Mouse (Mus musculus) frontal cortex, adult 2 months (tissue): Measurements from ENCODE around the gene Epha5. TPM values are rescaled to one million over a fixed set of nuclear protein-coding genes. Genes with fewer than 3 reads are reported as not detected.

Experiments
- DNase-seq, 2 experiments: peaks; one replicate each; pipeline ENCODE4 v3.0.0; 2022; ENCODE audit warnings: low spot score in 1 of 2; ENCODE audit errors: extremely low spot score in 1 of 2
- polyA plus RNA-seq: library from polyadenylated mRNA; depleted of rRNA; stranded (reverse); fragments of >200 nt; gene quantifications from 2 replicates; pipeline ENCODE4 v1.2.3, GENCODE M21; 2012

Gene Epha5
- polyA plus RNA-seq, 1 experiment: 67.7 TPM

GRCm38 (mm10) chr5:84317839-84318238, 99.3 kb downstream of the Epha5 start:
- peak in 1 of 2 experiments; percentile 44 for DNase-seq

DNA sequence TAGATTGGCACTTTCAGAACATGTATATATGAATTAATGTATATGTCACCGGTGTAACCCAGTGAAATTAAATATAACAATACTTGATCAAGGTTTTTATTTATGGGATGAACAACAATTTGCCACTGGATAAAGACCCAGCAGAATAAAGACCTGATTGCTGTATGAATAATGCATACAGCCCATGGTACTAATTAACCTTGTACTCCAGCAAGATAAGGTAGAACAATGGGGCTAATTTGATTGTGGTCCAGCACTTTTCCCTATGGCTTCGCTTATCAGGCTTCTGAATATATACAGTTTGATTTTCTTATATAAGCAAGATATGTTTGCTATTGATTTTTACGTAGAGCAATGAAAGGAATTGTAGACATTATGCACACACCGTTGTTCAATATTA, 103.6 kb downstream of the Epha5 start:
- DNase-seq: no peak

- no peak for DNase-seq
Observed at GRCm38 (mm10) chr5:84298878-84299736, 118.1 kb downstream of the Epha5 start.

DNA sequence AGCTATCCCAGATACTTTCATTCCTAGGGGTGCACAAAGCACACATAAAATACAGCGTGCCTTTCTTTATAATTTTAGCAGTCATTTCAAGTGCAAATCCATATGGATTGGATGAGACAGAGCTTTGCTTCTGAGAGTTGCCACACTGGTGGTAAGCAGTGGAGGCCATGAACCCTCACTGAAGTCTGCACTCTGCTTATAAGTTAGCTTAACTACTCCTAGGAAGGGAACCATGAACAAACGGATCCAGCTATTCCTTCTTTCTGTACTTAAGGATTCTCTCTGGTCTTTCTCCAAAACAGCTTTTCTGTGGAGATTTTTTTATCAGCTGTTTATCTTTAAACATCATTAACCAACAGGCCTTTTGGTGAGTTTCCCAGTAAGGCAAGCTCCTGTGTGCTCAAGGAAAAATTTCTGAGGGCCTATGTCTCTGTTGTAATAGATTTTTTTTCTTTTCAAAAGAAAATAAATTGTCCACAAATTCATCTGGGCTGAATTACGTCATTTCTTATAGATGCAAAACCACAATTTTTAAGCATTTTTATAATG, 127.7 kb downstream of the Epha5 start:
- no peak for DNase-seq

DNA sequence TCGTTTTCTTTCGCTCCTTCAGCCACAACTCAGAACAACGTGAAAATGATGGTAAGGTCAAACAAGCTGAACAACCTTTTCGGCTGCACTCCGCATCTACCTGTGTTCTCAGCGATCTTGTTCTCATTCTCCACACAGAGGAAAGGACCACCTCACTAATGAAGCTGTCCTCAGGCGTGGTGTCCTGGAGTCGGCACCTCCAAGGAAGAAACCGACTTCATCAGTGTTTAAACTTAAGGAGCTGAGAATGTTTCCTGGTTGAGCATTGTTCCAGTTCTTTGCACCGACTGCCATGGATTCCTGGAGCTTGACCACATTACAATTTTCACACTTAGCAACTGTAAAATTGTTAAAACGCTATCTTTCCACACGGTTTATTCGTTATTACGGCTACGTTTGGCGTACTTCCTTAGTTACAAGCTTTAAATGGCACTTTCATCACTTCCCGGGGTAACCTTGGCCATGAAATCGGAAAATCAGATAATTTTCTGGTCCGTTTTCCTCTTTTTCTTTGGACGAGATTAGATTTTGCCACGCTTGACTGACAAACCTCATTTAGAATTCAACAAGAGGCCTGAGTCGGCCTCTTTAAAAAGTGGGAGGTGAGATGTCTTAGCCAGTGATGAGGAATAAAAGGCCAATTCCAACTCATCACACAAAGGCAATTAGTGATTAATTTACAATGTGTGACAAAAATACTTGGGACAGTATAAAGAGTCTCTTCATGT, 135.7 kb downstream of the Epha5 start:
- DNase-seq: no peak

GRCm38 (mm10) chr5:84276996-84277395, 140.2 kb downstream of the Epha5 start:
- no peak for DNase-seq

DNA sequence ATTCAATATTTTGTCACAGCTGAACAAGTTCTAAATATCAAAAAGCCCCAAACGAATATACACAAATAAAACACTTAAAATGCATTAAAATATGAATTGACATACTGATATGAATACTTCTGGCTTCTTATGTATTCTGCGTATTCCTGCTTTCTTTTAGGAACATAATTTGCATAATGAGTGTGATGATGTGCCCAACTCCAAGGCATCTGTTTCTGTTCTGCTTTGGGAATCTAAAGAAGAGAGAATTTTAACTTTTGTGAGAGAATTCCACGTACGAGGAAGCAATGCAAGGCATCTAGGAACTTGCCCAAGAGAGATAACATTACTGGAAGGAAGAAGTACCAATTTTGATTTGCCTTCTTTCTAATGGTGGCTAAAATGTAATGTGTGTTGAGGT, 151.8 kb downstream of the Epha5 start:
- DNase-seq: peak in 1 of 2 experiments; percentile 38

GRCm38 (mm10) chr5:84263999-84264398, 153.2 kb downstream of the Epha5 start:
- no peak for DNase-seq

- DNase-seq: no peak
Observed at GRCm38 (mm10) chr5:84229971-84230370, 187.2 kb downstream of the Epha5 start.

GRCm38 (mm10) chr5:84208609-84209008, 208.6 kb downstream of the Epha5 start:
- DNase-seq: no peak

GRCm38 (mm10) chr5:84193348-84193747, 223.8 kb downstream of the Epha5 start:
- DNase-seq: no peak

DNA sequence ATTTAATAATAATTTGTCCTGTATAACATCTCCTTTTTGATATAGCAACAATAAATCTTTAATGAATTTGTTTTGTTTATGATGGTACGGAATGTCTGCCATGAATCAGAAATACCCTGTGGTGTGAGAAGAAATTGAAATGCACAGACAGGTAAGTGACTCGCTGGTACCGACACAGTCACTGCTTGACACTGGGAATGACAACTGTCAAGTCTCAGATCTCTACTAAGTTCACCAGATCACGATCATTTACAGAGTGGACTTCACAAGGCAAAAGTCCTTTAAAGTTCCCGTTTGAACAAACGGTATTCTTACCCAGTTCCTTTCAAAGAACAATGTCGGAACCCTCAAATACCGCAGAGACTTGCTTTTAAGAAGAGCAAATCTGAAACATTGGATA, 233.0 kb downstream of the Epha5 start:
- no peak for DNase-seq

- DNase-seq: peak; percentile 38 to 48
Observed at GRCm38 (mm10) chr5:84153095-84153494, 264.1 kb downstream of the Epha5 start.

DNA sequence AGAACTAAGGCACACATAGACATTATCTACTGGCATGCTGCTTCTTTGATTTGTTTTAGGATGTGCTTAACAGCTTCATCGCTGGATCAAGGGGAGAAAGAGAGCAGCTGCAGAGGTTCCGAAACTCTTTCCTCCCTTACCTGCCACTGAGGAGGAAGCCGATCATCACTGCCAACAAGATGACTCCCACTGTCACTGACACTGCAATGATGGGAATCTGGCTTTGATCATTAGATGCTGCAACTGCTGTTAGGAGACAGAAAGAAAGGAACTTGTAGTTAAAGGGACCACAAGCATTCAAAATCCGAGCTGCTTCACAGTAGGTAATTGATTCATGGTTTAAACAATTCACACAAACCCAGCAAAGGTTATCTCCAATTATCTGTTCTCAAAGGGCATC, 275.0 kb downstream of the Epha5 start:
- DNase-seq: no peak

GRCm38 (mm10) chr5:84095947-84096346, 321.2 kb downstream of the Epha5 start:
- DNase-seq: peak; percentile 5 to 23

- no peak for DNase-seq
Observed at GRCm38 (mm10) chr5:84081321-84081720, 335.9 kb downstream of the Epha5 start.

- DNase-seq: no peak
Observed at GRCm38 (mm10) chr5:84070976-84071375, 346.2 kb downstream of the Epha5 start.

GRCm38 (mm10) chr5:84053880-84054279, 363.3 kb downstream of the Epha5 start:
- DNase-seq: no peak

- DNase-seq: no peak
Observed at GRCm38 (mm10) chr5:84037250-84037963, 379.8 kb downstream of the Epha5 start.
